Comparison of ENCODE assay signal across 23 mouse cellular contexts in genomic region chr19:32090804-32091203, GRCm38 (mm10). TPM values are rescaled to one million over a fixed set of nuclear protein-coding genes. Genes with fewer than 3 reads are reported as not detected.
DNase-seq lines count a peak whose midpoint lies in the region; ATAC-seq and TF ChIP-seq lines count a peak whose summit lies in the region.
"Had no signal": no experiment of that assay in that cellular context is flagged by ENCODE, and none has a peak within 500 bp of the region (broad histone marks: within the 10 kb centered on the region; RNA-seq: fewer than 3 reads in every experiment).

No protein-coding gene starts in this region.

- H3K36me3 ChIP-seq in midbrain, embryonic 11.5 days (ENCODE audit: control insufficient read depth, insufficient read depth, low read length), result no peaks in the 10 kb centered on the region
- H3K36me3 ChIP-seq in midbrain, embryonic 13.5 days, result no peaks in the 10 kb centered on the region
- peaks cover 0 to 2% of the 10 kb centered on the region in 2 experiments; a peak in 2 of 4 replicates for H3K36me3 ChIP-seq in MEL (ENCODE audit: control insufficient read depth in 1 of 2, insufficient read depth in 2 of 2, low read length in 2 of 2)
- H3K36me3 ChIP-seq: G1E had no signal

- H3K9me3 ChIP-seq in midbrain, embryonic 11.5 days (ENCODE audit: control insufficient read depth, low read length), result no peaks in the 10 kb centered on the region
- H3K9me3 ChIP-seq in midbrain, embryonic 13.5 days, result no peaks in the 10 kb centered on the region
- no peaks in the 10 kb centered on the region for H3K9me3 ChIP-seq in MEL (replicated peaks; ENCODE audit: insufficient read depth, low read length)
- H3K9me3 ChIP-seq: G1E had no signal

- TF ChIP-seq EP300 in MEL (IDR thresholded peaks at IDR 0.05; ENCODE audit: low read depth in 1 of 2, low read length in 2 of 2), result no peak

- H3K4me3 ChIP-seq in midbrain, embryonic 11.5 days (ENCODE audit: low read depth, low read length), result no peak overlapping the region
- no peak overlapping the region for H3K4me3 ChIP-seq in midbrain, embryonic 13.5 days (replicated peaks)
- H3K4me3 ChIP-seq in MEL (ENCODE audit: control insufficient read depth in 1 of 2, insufficient read depth in 1 of 2, low read depth in 2 of 2, low read length in 2 of 2), result no peak overlapping the region

- 89% methylated on average over 4 of the region's 4 CpGs for WGBS in midbrain, embryonic 11.5 days
- 87% methylated on average over 4 of the region's 4 CpGs for WGBS in midbrain, embryonic 13.5 days

- no peaks in the 10 kb centered on the region for H3K4me1 ChIP-seq in midbrain, embryonic 11.5 days (ENCODE audit: control insufficient read depth, insufficient read depth, low read length)
- no peaks in the 10 kb centered on the region for H3K4me1 ChIP-seq in midbrain, embryonic 13.5 days (replicated peaks)
- peaks cover 3 to 4% of the 10 kb centered on the region in 2 experiments; a peak in 3 of 4 replicates for H3K4me1 ChIP-seq in MEL (ENCODE audit: control insufficient read depth in 1 of 2, insufficient read depth in 2 of 2, low read length in 2 of 2)

- H3K9ac ChIP-seq in midbrain, embryonic 11.5 days (ENCODE audit: low read length), result no peak overlapping the region
- H3K9ac ChIP-seq in midbrain, embryonic 13.5 days (replicated peaks), result no peak overlapping the region
- H3K9ac ChIP-seq in MEL (ENCODE audit: control insufficient read depth, low read depth, low read length, poor library complexity, severe bottlenecking), result no peak overlapping the region

- DNase-seq in midbrain, embryonic 11.5 days (ENCODE audit: low spot score, missing footprints), result peak; percentile 21
- DNase-seq in MEL (ENCODE audit: low read depth, low spot score), result peak; percentile 15
- no peak for DNase-seq in lung, postnatal 4 days
- DNase-seq in neural tube, embryonic 10.5 days (ENCODE audit: extremely low spot score, low spot score), result no peak
- DNase-seq in ovary, postnatal 14 days (ENCODE audit: low spot score), result no peak
- DNase-seq: adrenal gland, adult 2 months; adrenal gland, adult 8-10 months; adrenal gland, postnatal 10 days; adrenal gland, postnatal 14 days; adrenal gland, postnatal 25 days; adrenal gland, postnatal 36 days; B cell, adult 2 months; cerebellum, adult 11 months; cerebellum, adult 11-12 months; cerebellum, adult 18-20 months had no signal

- ATAC-seq in midbrain, embryonic 11.5 days (ENCODE audit: low FRiP score), result no peak
- ATAC-seq in midbrain, embryonic 13.5 days, result no peak
- ATAC-seq in erythroblast, adult 5-6 weeks (replicated peaks; ENCODE audit: low FRiP score, poor library complexity, severe bottlenecking), result peak; percentile 65; the same call in 1 of the 2 replicates
- ATAC-seq in erythroid progenitor cell, adult 5-6 weeks (replicated peaks; ENCODE audit: low FRiP score, poor library complexity, severe bottlenecking), result peak; percentile 77
- ATAC-seq: activated CD4-positive, CD25-positive, alpha-beta regulatory T cell, adult 4 months; CD4-positive, CD25-positive, alpha-beta regulatory T cell, adult 4 months; Patski had no signal

- no peaks in the 10 kb centered on the region for H3K79me2 ChIP-seq in MEL (ENCODE audit: control insufficient read depth, insufficient read depth, low read length, poor library complexity)

- H3K27ac ChIP-seq in midbrain, embryonic 11.5 days (ENCODE audit: low read depth, low read length), result no peak overlapping the region
- no peak overlapping the region for H3K27ac ChIP-seq in midbrain, embryonic 13.5 days
- H3K27ac ChIP-seq in MEL (ENCODE audit: control insufficient read depth, low read depth, low read length), result no peak overlapping the region

- TF ChIP-seq CTCF in MEL (IDR thresholded peaks at IDR 0.05 in 2 of 3, conservative IDR thresholded peaks at IDR 0.05 in 1 of 3; ENCODE audit: control insufficient read depth in 1 of 3, insufficient read depth in 1 of 3, low read depth in 2 of 3, low read length in 3 of 3, poor library complexity in 1 of 3, severe bottlenecking in 1 of 3), result no peak

- TF ChIP-seq POLR2A in MEL (IDR thresholded peaks at IDR 0.05; ENCODE audit: control insufficient read depth in 1 of 2, insufficient read depth in 1 of 2, low read depth in 1 of 2, low read length in 2 of 2, poor library complexity in 1 of 2), result no peak

- H3K4me2 ChIP-seq in midbrain, embryonic 11.5 days, result no peak overlapping the region
- no peak overlapping the region for H3K4me2 ChIP-seq in midbrain, embryonic 13.5 days (replicated peaks)

- no peaks in the 10 kb centered on the region for H3K27me3 ChIP-seq in midbrain, embryonic 11.5 days (ENCODE audit: control insufficient read depth, insufficient read depth, low read length)
- no peaks in the 10 kb centered on the region for H3K27me3 ChIP-seq in midbrain, embryonic 13.5 days
- H3K27me3 ChIP-seq in MEL (ENCODE audit: control insufficient read depth in 1 of 2, insufficient read depth in 2 of 2, low read length in 2 of 2), result no peaks in the 10 kb centered on the region
- H3K27me3 ChIP-seq: CH12.LX, Patski had no signal

- no peak for TF ChIP-seq RAD21 in MEL (IDR thresholded peaks at IDR 0.05; ENCODE audit: low read depth, low read length)

TF ChIP-seq in MEL, 35 proteins besides CTCF, POLR2A, EP300 and RAD21:
- TF ChIP-seq TBP (IDR thresholded peaks at IDR 0.05; ENCODE audit: low read depth, low read length) (no peak), ETS1 (IDR thresholded peaks at IDR 0.05; ENCODE audit: low read depth, low read length) (no peak), NELFE (IDR thresholded peaks at IDR 0.05; ENCODE audit: low read depth, low read length) (no peak), KAT2A (conservative IDR thresholded peaks at IDR 0.05; ENCODE audit: low read depth, low read length) (no peak), ZKSCAN1 (IDR thresholded peaks at IDR 0.05; ENCODE audit: low read depth, low read length) (no peak), MAFK (IDR thresholded peaks at IDR 0.05; ENCODE audit: borderline replicate concordance, low read depth, low read length) (no peak), MYC (IDR thresholded peaks at IDR 0.05; ENCODE audit: low read depth, low read length) (no peak), ZNF384 (IDR thresholded peaks at IDR 0.05; ENCODE audit: low read depth, low read length) (no peak), MEF2A (IDR thresholded peaks at IDR 0.05; ENCODE audit: extremely low read depth, insufficient replicate concordance, low read depth, low read length, poor library complexity, severe bottlenecking) (no peak), ZC3H11A (IDR thresholded peaks at IDR 0.05; ENCODE audit: low read depth, low read length) (no peak), GATA1 (IDR thresholded peaks at IDR 0.05; ENCODE audit: low read depth, low read length) (no peak), MXI1 (IDR thresholded peaks at IDR 0.05; ENCODE audit: low read depth, low read length) (no peak), CHD1 (IDR thresholded peaks at IDR 0.05; ENCODE audit: low read depth, low read length) (no peak), ZMIZ1 (IDR thresholded peaks at IDR 0.05; ENCODE audit: low read depth, low read length) (no peak), MAZ (IDR thresholded peaks at IDR 0.05; ENCODE audit: low read depth, low read length) (no peak), TCF12 (IDR thresholded peaks at IDR 0.05; ENCODE audit: low read depth, low read length) (no peak), GABPA (IDR thresholded peaks at IDR 0.05; ENCODE audit: low read depth, low read length) (no peak), ELF1 (IDR thresholded peaks at IDR 0.05; ENCODE audit: low read depth, low read length) (no peak)

RNA-seq across cellular contexts. Expression of gene Asah2, which starts 17.2 kb away (rescaled TPM):
- 0.33 and 0.53 TPM in 2 replicates for polyA plus RNA-seq in midbrain, embryonic 11.5 days (2014; fragmentation: Nextera tagmentation; extraction: Ambion mirVana)
- polyA plus RNA-seq in midbrain, embryonic 13.5 days (2015; fragmentation: Nextera tagmentation; extraction: Ambion mirVana), result 0.40 and 0.77 TPM in 2 replicates
- 0.58 and 0.62 TPM in 2 replicates for total RNA-seq in MEL (2012; rRNA removed)
- polyA plus RNA-seq in MEL (2012; ENCODE audit: insufficient read depth in 1 of 2, insufficient read length in 2 of 2, low read depth in 1 of 2, low replicate concordance in 2 of 2, missing spikeins in 1 of 2), result 1 to 10 TPM in 1 of 2 experiments, not detected in 1; 1.3 TPM
- 0.63 TPM in 1 of 2 replicates, not detected in the other for total RNA-seq in erythroblast, adult 5-6 weeks (2015; ENCODE audit: low replicate concordance)
- 2.5 and 2.8 TPM in 2 replicates for total RNA-seq in erythroblast, adult 5-6 weeks (2017; ENCODE audit: low replicate concordance)
- total RNA-seq in erythroid progenitor cell, adult 5-6 weeks (2015; ENCODE audit: low replicate concordance), result 0.72 and 4.2 TPM in 2 replicates
- total RNA-seq in erythroid progenitor cell, adult 5-6 weeks (2017; ENCODE audit: low replicate concordance), result 0.77 and 4.8 TPM in 2 replicates

Comparison
In these comparisons a context has a peak if more than half of its experiments do, and no peak if none do; other contexts are left out.
1. ATAC-seq: peak in erythroblast, adult 5-6 weeks (single experiment) and erythroid progenitor cell, adult 5-6 weeks (single experiment); none in midbrain, embryonic 11.5 days (single experiment) and midbrain, embryonic 13.5 days (single experiment).
2. DNase-seq: peak in midbrain, embryonic 11.5 days (single experiment) and MEL (single experiment); none in lung, postnatal 4 days (0 of 2), neural tube, embryonic 10.5 days (single experiment) and ovary, postnatal 14 days (single experiment).